In genomic region chr16:85721968-85722367, GRCm38 (mm10) we compare ENCODE assay signal across 12 mouse cellular contexts.
DNase-seq lines count a peak whose midpoint lies in the region; ATAC-seq and TF ChIP-seq lines count a peak whose summit lies in the region.
"Had no signal": no experiment of that assay in that cellular context is flagged by ENCODE, and none has a peak within 500 bp of the region (broad histone marks: within the 10 kb centered on the region; RNA-seq: fewer than 3 reads in every experiment).

No protein-coding gene starts in this region.

- 0 out of 2 replicates have a peak, but pooled peaks have one; percentile 4 for TF ChIP-seq CTCF in liver, adult 2 months (IDR thresholded peaks at IDR 0.05; ENCODE audit: low read depth, low read length)

- intact Hi-C loops in heart, postnatal 25 days (cut with DNase I): no loop called here

- H3K4me2 ChIP-seq in liver, embryonic 12.5 days: no peak overlapping the region
- H3K4me2 ChIP-seq: hindbrain, embryonic 14.5 days had no signal

- no peak for TF ChIP-seq POLR2A in liver, adult 2 months (IDR thresholded peaks at IDR 0.05; ENCODE audit: extremely low read depth, insufficient read depth, low read length)

- no peaks in the 10 kb centered on the region for H3K27me3 ChIP-seq in liver, adult 2 months (ENCODE audit: control insufficient read depth, insufficient read depth, low read length)
- H3K27me3 ChIP-seq in liver, embryonic 12.5 days (replicated peaks): no peaks in the 10 kb centered on the region

- H3K4me3 ChIP-seq in liver, adult 2 months (ENCODE audit: insufficient read depth, low read depth, low read length): no peak overlapping the region
- no peak overlapping the region for H3K4me3 ChIP-seq in liver, embryonic 12.5 days

- no peak for ATAC-seq in liver, embryonic 12.5 days

- H3K4me1 ChIP-seq in liver, adult 2 months (ENCODE audit: control insufficient read depth, insufficient read depth, low read length): no peaks in the 10 kb centered on the region
- H3K4me1 ChIP-seq in liver, embryonic 12.5 days: no peaks in the 10 kb centered on the region

- no peak overlapping the region for H3K9ac ChIP-seq in liver, adult 2 months (ENCODE audit: low read depth, low read length)
- H3K9ac ChIP-seq in liver, embryonic 12.5 days: no peak overlapping the region
- H3K9ac ChIP-seq: hindbrain, embryonic 14.5 days had no signal

- H3K27ac ChIP-seq in liver, adult 2 months (replicated peaks; ENCODE audit: insufficient read depth, low read depth, low read length): no peak overlapping the region
- no peak overlapping the region for H3K27ac ChIP-seq in liver, embryonic 12.5 days
- H3K27ac ChIP-seq: hindbrain, embryonic 14.5 days had no signal

- H3K9me3 ChIP-seq in liver, embryonic 12.5 days (replicated peaks): no peaks in the 10 kb centered on the region

- DNase-seq in heart, adult 11 months: peak; percentile 85
- DNase-seq in heart, postnatal 25 days (ENCODE audit: low spot score): no peak
- no peak for DNase-seq in liver, adult 2 months (ENCODE audit: extremely low read depth, low read depth, low spot score)
- DNase-seq in adipocyte (ENCODE audit: low spot score): peak; percentile 43
- peak; percentile 22 for DNase-seq in lung, postnatal 14 days
- no peak for DNase-seq in right cerebral cortex, postnatal 10 days (ENCODE audit: low spot score in 2 of 2)
- no peak for DNase-seq in cerebellum, postnatal 4 days (ENCODE audit: low spot score in 2 of 2)
- DNase-seq: adrenal gland, adult 2 months; liver; thymus, postnatal 14 days had no signal

- no peaks in the 10 kb centered on the region for H3K36me3 ChIP-seq in liver, adult 2 months (ENCODE audit: control insufficient read depth, insufficient read depth, low read length)
- H3K36me3 ChIP-seq in liver, embryonic 12.5 days: no peaks in the 10 kb centered on the region

- H3K79me2 ChIP-seq in liver, adult 2 months (ENCODE audit: control insufficient read depth, insufficient read depth, low read length): no peaks in the 10 kb centered on the region

- WGBS in liver, adult 2 months: 53% methylated on average over 2 of the region's 2 CpGs
- 45% methylated on average over 2 of the region's 2 CpGs for WGBS in liver, embryonic 12.5 days (ENCODE audit: insufficient replicate concordance)

Comparison
In these comparisons a context has a peak if more than half of its experiments do, and no peak if none do; other contexts are left out.
1. DNase-seq: peak in heart, adult 11 months (single experiment), adipocyte (single experiment) and lung, postnatal 14 days (single experiment); none in heart, postnatal 25 days (single experiment), liver, adult 2 months (single experiment), right cerebral cortex, postnatal 10 days (0 of 2) and cerebellum, postnatal 4 days (0 of 2).